Mouse (Mus musculus) heart, embryonic 12.5 days (tissue): Measurements from ENCODE around the gene Tef. TPM values are rescaled to one million over a fixed set of nuclear protein-coding genes. Genes with fewer than 3 reads are reported as not detected.

Experiments
- ATAC-seq: fragments of 200-750 bp; cut with Nextera tagmentation; 2 replicates; pipeline ENCODE4 v1.8.0; 2017; ENCODE audit warnings: moderate TSS enrichment, moderate library complexity; ENCODE audit not compliant: insufficient number of reproducible peaks, low FRiP score
- H3K27ac ChIP-seq: fragments of 300-500 bp; sonication (generic); 2 replicates; pipeline ENCODE4 v1.5.1; 2016; ENCODE audit warnings: mild to moderate bottlenecking, moderate library complexity; ENCODE audit not compliant: poor library complexity, severe bottlenecking
- H3K27me3 ChIP-seq: fragments of 300-500 bp; sonication (generic); replicated peaks from 2 replicates; pipeline ENCODE4 v1.6.1; 2016; ENCODE audit warnings: mild to moderate bottlenecking, moderate library complexity
- H3K36me3 ChIP-seq: fragments of 300-500 bp; sonication (generic); 2 replicates; pipeline ENCODE4 v1.6.1; 2016; ENCODE audit warnings: mild to moderate bottlenecking, moderate library complexity
- H3K4me1 ChIP-seq: fragments of 300-500 bp; sonication (generic); replicated peaks from 2 replicates; pipeline ENCODE4 v1.6.1; 2016; ENCODE audit warnings: mild to moderate bottlenecking
- H3K4me2 ChIP-seq: fragments of 300-500 bp; sonication (generic); 2 replicates; pipeline ENCODE4 v1.6.1; 2016; ENCODE audit warnings: mild to moderate bottlenecking, moderate library complexity
- H3K4me3 ChIP-seq: fragments of 300-500 bp; sonication (generic); 2 replicates; pipeline ENCODE4 v1.5.1; 2016; ENCODE audit warnings: mild to moderate bottlenecking
- H3K9ac ChIP-seq: fragments of 300-500 bp; sonication (generic); 2 replicates; pipeline ENCODE4 v1.6.1; 2016; ENCODE audit warnings: mild to moderate bottlenecking, moderate library complexity
- H3K9me3 ChIP-seq: fragments of 300-500 bp; sonication (generic); replicated peaks from 2 replicates; pipeline ENCODE4 v1.6.1; 2016; ENCODE audit warnings: mild to moderate bottlenecking, moderate library complexity
- WGBS: fragments of 180-500 bp; shearing (Covaris S2); methylation state at CpG from one replicate; pipeline ENCODE4 v1.1.7; 2016; 5-methylcytosine and 5-hydroxymethylcytosine counted together
- polyA plus RNA-seq: library from polyadenylated mRNA; unstranded; fragments of >200 nt; fragmentation: Nextera tagmentation; extraction: Ambion mirVana; gene quantifications from 2 replicates; pipeline ENCODE4 v1.2.1, GENCODE M21; 2016

Tef gene
- polyA plus RNA-seq, 1 experiment from 2014 or later, result 27.8 TPM

- no peak overlapping the region for H3K4me2 ChIP-seq
Measured at GRCm38 (mm10) chr15:81838554-81839235, 36.5 kb downstream of the Tef start.

GRCm38 (mm10) chr15:81839634-81840033 is 37.4 kb downstream of the Tef start:
- H3K9me3 ChIP-seq, result no peaks in the 10 kb centered on the region
- peaks cover 35% of the 10 kb centered on the region for H3K4me1 ChIP-seq
- 64% methylated on average over 5 of the region's 5 CpGs for WGBS
- H3K9ac ChIP-seq, result no peak overlapping the region
- no peaks in the 10 kb centered on the region for H3K27me3 ChIP-seq
- H3K4me3 ChIP-seq, result no peak overlapping the region
- H3K27ac ChIP-seq, result no peak overlapping the region
- H3K36me3 ChIP-seq, result no peaks in the 10 kb centered on the region
- ATAC-seq, result no peak
- H3K4me2 ChIP-seq, result no peak overlapping the region

More at GRCm38 (mm10) chr15:81838554-81839235, 36.5 kb downstream of the Tef start:
- Histone ChIP-seq H3K4me3 (no peak overlapping the region), H3K9ac (no peak overlapping the region), H3K4me1 (peaks cover 43% of the 10 kb centered on the region), H3K27me3 (no peaks in the 10 kb centered on the region), H3K9me3 (no peaks in the 10 kb centered on the region), H3K27ac (no peak overlapping the region), H3K36me3 (no peaks in the 10 kb centered on the region)
- WGBS, result 70% methylated on average over 14 of the region's 14 CpGs
- ATAC-seq, result no peak

- no peaks in the 10 kb centered on the region for H3K36me3 ChIP-seq
- H3K4me2 ChIP-seq, result no peak overlapping the region
- no peak overlapping the region for H3K4me3 ChIP-seq
- H3K4me1 ChIP-seq, result peaks cover 33% of the 10 kb centered on the region
- no peaks in the 10 kb centered on the region for H3K9me3 ChIP-seq
- H3K9ac ChIP-seq, result no peak overlapping the region
- no peak overlapping the region for H3K27ac ChIP-seq
- no peak for ATAC-seq
- 87% methylated on average over 7 of the region's 7 CpGs for WGBS
- H3K27me3 ChIP-seq, result no peaks in the 10 kb centered on the region
Measured at GRCm38 (mm10) chr15:81840306-81840705, 38.1 kb downstream of the Tef start.

- Histone ChIP-seq H3K36me3 (no peaks in the 10 kb centered on the region), H3K4me2 (no peak overlapping the region), H3K4me3 (no peak overlapping the region), H3K9me3 (no peaks in the 10 kb centered on the region), H3K9ac (no peak overlapping the region), H3K27ac (no peak overlapping the region), H3K4me1 (peaks cover 29% of the 10 kb centered on the region), H3K27me3 (no peaks in the 10 kb centered on the region)
- WGBS, result 79% methylated on average over 7 of the region's 7 CpGs
- ATAC-seq, result no peak
Measured at GRCm38 (mm10) chr15:81842275-81842674, 40.1 kb downstream of the Tef start.

GRCm38 (mm10) chr15:81845033-81845625 is 42.9 kb downstream of the Tef start:
- Histone ChIP-seq H3K9ac (no peak overlapping the region), H3K36me3 (peaks cover 17% of the 10 kb centered on the region), H3K4me1 (peaks cover 18% of the 10 kb centered on the region), H3K4me3 (no peak overlapping the region), H3K4me2 (no peak overlapping the region), H3K9me3 (no peaks in the 10 kb centered on the region), H3K27me3 (no peaks in the 10 kb centered on the region), H3K27ac (no peak overlapping the region)
- no peak for ATAC-seq
- WGBS, result 70% methylated on average over 5 of the region's 5 CpGs

- Histone ChIP-seq H3K36me3 (peaks cover 23% of the 10 kb centered on the region), H3K9me3 (no peaks in the 10 kb centered on the region), H3K27me3 (no peaks in the 10 kb centered on the region), H3K4me1 (peaks cover 16% of the 10 kb centered on the region), H3K27ac (no peak overlapping the region), H3K4me2 (no peak overlapping the region), H3K9ac (no peak overlapping the region), H3K4me3 (no peak overlapping the region)
- ATAC-seq, result no peak
- WGBS, result 24% methylated on average over 4 of the region's 4 CpGs
Measured at GRCm38 (mm10) chr15:81845724-81846123, 43.5 kb downstream of the Tef start.

- H3K27me3 ChIP-seq, result no peaks in the 10 kb centered on the region
- H3K4me1 ChIP-seq, result peaks cover 16% of the 10 kb centered on the region
- WGBS, result 81% methylated on average over 9 of the region's 9 CpGs
- H3K4me2 ChIP-seq, result no peak overlapping the region
- no peak overlapping the region for H3K9ac ChIP-seq
- no peak overlapping the region for H3K27ac ChIP-seq
- no peaks in the 10 kb centered on the region for H3K9me3 ChIP-seq
- H3K36me3 ChIP-seq, result peaks cover 33% of the 10 kb centered on the region
- H3K4me3 ChIP-seq, result no peak overlapping the region
- ATAC-seq, result no peak
Measured at GRCm38 (mm10) chr15:81846755-81847154, 44.5 kb downstream of the Tef start.

- H3K27me3 ChIP-seq, result no peaks in the 10 kb centered on the region
- ATAC-seq, result no peak
Measured at GRCm38 (mm10) chr15:81847161-81847560, 44.9 kb downstream of the Tef start.

GRCm38 (mm10) chr15:81847861-81848260 is 45.6 kb downstream of the Tef start:
- Histone ChIP-seq H3K9me3 (no peaks in the 10 kb centered on the region), H3K27ac (no peak overlapping the region), H3K4me2 (no peak overlapping the region), H3K4me1 (peaks cover 20% of the 10 kb centered on the region), H3K9ac (no peak overlapping the region), H3K36me3 (peaks cover 38% of the 10 kb centered on the region), H3K4me3 (no peak overlapping the region), H3K27me3 (no peaks in the 10 kb centered on the region)
- 84% methylated on average over 5 of the region's 5 CpGs for WGBS
- ATAC-seq, result no peak

More at GRCm38 (mm10) chr15:81847161-81847560, 44.9 kb downstream of the Tef start:
- Histone ChIP-seq H3K4me2 (no peak overlapping the region), H3K4me3 (no peak overlapping the region), H3K9me3 (no peaks in the 10 kb centered on the region), H3K9ac (no peak overlapping the region), H3K4me1 (peaks cover 16% of the 10 kb centered on the region), H3K27ac (no peak overlapping the region), H3K36me3 (peaks cover 37% of the 10 kb centered on the region)
- WGBS, result 85% methylated on average over 4 of the region's 4 CpGs

- H3K4me3 ChIP-seq, result no peak overlapping the region
- no peak overlapping the region for H3K9ac ChIP-seq
- peaks cover 38% of the 10 kb centered on the region for H3K36me3 ChIP-seq
- no peak for ATAC-seq
- WGBS, result 41% methylated on average over 7 of the region's 7 CpGs
- H3K27ac ChIP-seq, result no peak overlapping the region
- no peaks in the 10 kb centered on the region for H3K27me3 ChIP-seq
- no peak overlapping the region for H3K4me2 ChIP-seq
- H3K9me3 ChIP-seq, result no peaks in the 10 kb centered on the region
- peaks cover 23% of the 10 kb centered on the region for H3K4me1 ChIP-seq
Measured at GRCm38 (mm10) chr15:81848301-81848700, 46.1 kb downstream of the Tef start.

- Histone ChIP-seq H3K9me3 (no peaks in the 10 kb centered on the region), H3K4me2 (no peak overlapping the region), H3K27me3 (no peaks in the 10 kb centered on the region), H3K9ac (no peak overlapping the region), H3K4me3 (no peak overlapping the region), H3K27ac (no peak overlapping the region), H3K4me1 (peaks cover 23% of the 10 kb centered on the region), H3K36me3 (peaks cover 45% of the 10 kb centered on the region)
- 79% methylated on average over 9 of the region's 9 CpGs for WGBS
- peak; percentile 13; the same call in 1 of the 2 replicates for ATAC-seq
Measured at GRCm38 (mm10) chr15:81849104-81849503, 46.9 kb downstream of the Tef start.
